Mouse (Mus musculus) lung, postnatal 0 days (tissue): ENCODE measurements at regions not wholly inside any gene's neighbourhood (a gene's known extent, or its start where the extent isn't known, plus 50 kb on each side); places are given as distances from the start of the nearest gene placed in this dataset.

Source experiments
- CTCF ChIP-seq: IDR thresholded peaks from 2 replicates; pipeline ENCODE4 v1.5.1; 2016; ENCODE audit warnings: antibody characterized with exemption, mild to moderate bottlenecking
- EP300 ChIP-seq: IDR thresholded peaks from 2 replicates; pipeline ENCODE4 v1.6.1; 2016; ENCODE audit warnings: antibody characterized with exemption, mild to moderate bottlenecking, control low read depth

DNA sequence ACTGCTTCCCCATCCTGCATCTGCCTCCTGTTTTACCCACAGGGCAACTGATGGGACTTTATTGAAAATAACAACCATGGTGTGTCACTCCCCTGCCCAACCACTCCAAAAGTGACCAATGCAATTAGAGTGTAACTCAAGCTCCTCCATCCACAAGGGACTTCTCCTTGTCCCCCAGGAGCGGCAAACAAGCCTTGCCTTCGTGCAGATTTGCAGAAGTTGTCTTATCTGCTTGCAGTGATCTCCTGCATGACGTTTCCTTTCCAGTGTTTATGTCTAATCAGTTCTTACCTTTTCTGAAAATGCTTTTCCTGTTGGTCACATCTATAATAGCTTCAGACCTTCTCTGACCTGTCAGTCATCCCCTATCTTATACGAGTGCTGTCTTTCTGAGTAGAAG is 100.5 kb upstream of the Rxylt1 start:
- TF ChIP-seq CTCF, result no peak
- TF ChIP-seq EP300, result no peak
